Mouse (Mus musculus): Measurements from ENCODE around the gene Tifa. TPM values are rescaled to one million over a fixed set of nuclear protein-coding genes. Genes with fewer than 3 reads are reported as not detected.

Gene Tifa
- total RNA-seq, 1 experiment: not detected

DNA sequence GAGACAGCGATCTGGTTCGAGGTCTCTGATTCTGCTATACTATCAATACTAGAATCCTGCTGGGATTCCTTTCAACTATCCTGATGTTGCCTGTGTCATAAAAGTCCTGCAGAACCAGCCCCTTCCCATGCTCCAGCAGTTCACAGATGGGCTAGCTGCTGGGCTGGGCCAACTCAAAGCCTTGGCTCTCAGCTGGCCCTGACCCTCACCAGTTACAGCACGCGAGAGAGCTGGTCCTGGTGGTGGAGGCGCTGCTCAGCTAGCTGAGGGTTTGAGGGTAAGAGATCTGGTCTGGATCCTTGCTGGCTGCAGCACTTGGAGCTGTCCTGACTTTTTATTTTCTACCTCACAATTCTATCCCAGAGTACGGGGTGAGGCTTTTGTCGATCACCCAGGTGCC lies 36.9 kb downstream of the Tifa start:
- peaks cover 3% of the 10 kb centered on the region; the same call in 1 of the 2 replicates for H3K36me3 ChIP-seq (ENCODE audit: control insufficient read depth, insufficient read depth, low read length, poor library complexity, severe bottlenecking)
- no peak overlapping the region for H3K9ac ChIP-seq (ENCODE audit: insufficient read depth, low read depth, low read length, poor library complexity, severe bottlenecking)
- no peak overlapping the region for H3K4me3 ChIP-seq (ENCODE audit: insufficient read depth in 1 of 2, low read depth in 1 of 2, low read length in 2 of 2, poor library complexity in 1 of 2, severe bottlenecking in 1 of 2)
- H3K27ac ChIP-seq (ENCODE audit: insufficient read depth, low read depth, low read length, poor library complexity, severe bottlenecking): no peak overlapping the region
- in situ Hi-C loops (cut with MboI; ENCODE audit: low sequenced_read_pairs in 2 of 2, unreplicated experiment in 2 of 2): no loop called here
- DNase-seq (ENCODE audit: low read depth, low spot score): no peak
- TF ChIP-seq MAFK (IDR thresholded peaks at IDR 0.05; ENCODE audit: insufficient read depth, low read depth, low read length) (no peak), ZC3H11A (IDR thresholded peaks at IDR 0.05; ENCODE audit: borderline replicate concordance, low read depth, low read length) (no peak), ZNF384 (IDR thresholded peaks at IDR 0.05; ENCODE audit: low read depth, low read length) (no peak), CHD2 (IDR thresholded peaks at IDR 0.05; ENCODE audit: low read depth, low read length) (no peak), HCFC1 (IDR thresholded peaks at IDR 0.05; ENCODE audit: borderline replicate concordance, insufficient read depth, low read length) (no peak)
- no peaks in the 10 kb centered on the region for H3K4me1 ChIP-seq (ENCODE audit: control insufficient read depth in 2 of 2, insufficient read depth in 2 of 2, low read length in 2 of 2, poor library complexity in 1 of 2)
- H3K9me3 ChIP-seq (ENCODE audit: control insufficient read depth, insufficient read depth, low read depth, low read length): no peaks in the 10 kb centered on the region

DNA sequence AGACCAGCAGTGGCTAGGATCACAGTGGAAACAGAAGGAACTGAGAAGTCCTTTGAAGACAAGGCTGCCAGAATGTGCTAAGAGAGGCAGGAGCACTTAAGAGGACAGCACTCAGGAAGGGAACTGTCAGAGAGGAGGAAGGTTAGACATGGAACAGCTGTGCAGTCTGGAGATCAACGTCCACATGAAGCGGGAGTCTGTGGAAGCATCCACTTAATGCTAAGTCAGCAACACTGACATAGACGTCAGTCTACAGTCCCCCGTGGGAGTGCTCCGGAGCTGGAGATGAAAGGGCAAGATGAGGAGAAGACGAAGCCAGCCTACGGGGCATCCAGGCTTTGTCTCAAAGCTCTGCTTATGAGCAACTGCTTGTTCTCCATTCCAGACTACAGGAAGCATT lies 37.5 kb downstream of the Tifa start:
- no peak overlapping the region for H3K9ac ChIP-seq (ENCODE audit: insufficient read depth, low read depth, low read length, poor library complexity, severe bottlenecking)

DNA sequence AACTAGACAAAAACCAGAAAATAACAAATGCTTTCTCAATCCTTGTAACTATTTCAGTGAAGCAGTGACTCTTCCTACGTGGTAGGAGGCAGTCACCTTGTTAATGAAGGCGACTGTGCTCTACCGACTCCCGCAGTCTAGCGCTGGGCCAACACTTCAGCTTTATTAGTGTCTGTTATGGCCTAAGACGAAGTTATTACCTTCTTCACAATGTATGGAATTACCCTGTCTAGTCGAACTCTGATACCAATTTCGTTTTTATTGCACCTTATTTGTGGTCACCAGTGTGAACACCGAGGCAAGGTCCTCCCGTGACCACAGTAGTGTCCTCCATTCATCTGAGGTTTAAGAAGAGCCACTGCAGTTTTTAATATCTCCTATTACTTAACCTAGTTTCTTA lies 40.6 kb downstream of the Tifa start:
- H3K27ac ChIP-seq (ENCODE audit: insufficient read depth, low read depth, low read length, poor library complexity, severe bottlenecking): no peak overlapping the region
- no peak for DNase-seq (ENCODE audit: low read depth, low spot score)
- in situ Hi-C loops (cut with MboI; ENCODE audit: low sequenced_read_pairs in 2 of 2, unreplicated experiment in 2 of 2): no loop called here
- no peak overlapping the region for H3K4me3 ChIP-seq (ENCODE audit: insufficient read depth in 1 of 2, low read depth in 1 of 2, low read length in 2 of 2, poor library complexity in 1 of 2, severe bottlenecking in 1 of 2)
- H3K36me3 ChIP-seq (ENCODE audit: control insufficient read depth, insufficient read depth, low read length, poor library complexity, severe bottlenecking): no peaks in the 10 kb centered on the region; the same call in 1 of the 2 replicates
- no peaks in the 10 kb centered on the region for H3K9me3 ChIP-seq (ENCODE audit: control insufficient read depth, insufficient read depth, low read depth, low read length)
- no peaks in the 10 kb centered on the region for H3K4me1 ChIP-seq (ENCODE audit: control insufficient read depth in 2 of 2, insufficient read depth in 2 of 2, low read length in 2 of 2, poor library complexity in 1 of 2)
- TF ChIP-seq ZC3H11A (IDR thresholded peaks at IDR 0.05; ENCODE audit: borderline replicate concordance, low read depth, low read length) (no peak), HCFC1 (IDR thresholded peaks at IDR 0.05; ENCODE audit: borderline replicate concordance, insufficient read depth, low read length) (no peak), MAFK (IDR thresholded peaks at IDR 0.05; ENCODE audit: insufficient read depth, low read depth, low read length) (no peak), CHD2 (IDR thresholded peaks at IDR 0.05; ENCODE audit: low read depth, low read length) (no peak), ZNF384 (IDR thresholded peaks at IDR 0.05; ENCODE audit: low read depth, low read length) (no peak)
- H3K9ac ChIP-seq (ENCODE audit: insufficient read depth, low read depth, low read length, poor library complexity, severe bottlenecking): no peak overlapping the region

More for the DNA sequence above, 37.5 kb downstream of the Tifa start:
- no peaks in the 10 kb centered on the region; the same call in 1 of the 2 replicates for H3K36me3 ChIP-seq (ENCODE audit: control insufficient read depth, insufficient read depth, low read length, poor library complexity, severe bottlenecking)
- in situ Hi-C loops (cut with MboI; ENCODE audit: low sequenced_read_pairs in 2 of 2, unreplicated experiment in 2 of 2): no loop called here
- H3K4me1 ChIP-seq (ENCODE audit: control insufficient read depth in 2 of 2, insufficient read depth in 2 of 2, low read length in 2 of 2, poor library complexity in 1 of 2): no peaks in the 10 kb centered on the region
- TF ChIP-seq MAFK (IDR thresholded peaks at IDR 0.05; ENCODE audit: insufficient read depth, low read depth, low read length) (no peak), CHD2 (IDR thresholded peaks at IDR 0.05; ENCODE audit: low read depth, low read length) (no peak)
- H3K27ac ChIP-seq (ENCODE audit: insufficient read depth, low read depth, low read length, poor library complexity, severe bottlenecking): no peak overlapping the region
- no peak overlapping the region for H3K4me3 ChIP-seq (ENCODE audit: insufficient read depth in 1 of 2, low read depth in 1 of 2, low read length in 2 of 2, poor library complexity in 1 of 2, severe bottlenecking in 1 of 2)
- no peaks in the 10 kb centered on the region for H3K9me3 ChIP-seq (ENCODE audit: control insufficient read depth, insufficient read depth, low read depth, low read length)
- DNase-seq (ENCODE audit: low read depth, low spot score): no peak

DNA sequence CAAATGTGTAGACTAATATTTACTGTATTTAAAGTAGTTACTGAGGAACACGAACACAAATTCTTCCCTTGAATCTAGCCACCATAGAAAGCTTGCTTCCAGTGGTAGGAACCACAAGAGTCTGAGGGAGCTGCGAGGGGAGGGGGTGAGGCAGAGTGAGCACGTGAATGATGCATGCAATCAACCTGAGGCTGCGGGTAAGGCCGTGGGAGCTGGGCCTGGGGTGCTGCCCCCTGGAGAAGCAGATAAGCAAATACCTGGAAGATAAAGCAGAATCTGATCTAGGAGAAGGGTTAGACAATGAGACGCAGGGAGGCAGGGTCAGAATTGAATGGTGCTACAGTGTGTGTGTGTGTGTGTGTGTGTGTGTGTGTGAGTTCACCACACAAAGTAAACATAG lies 41.5 kb downstream of the Tifa start:
- Histone ChIP-seq H3K36me3 (ENCODE audit: control insufficient read depth, insufficient read depth, low read length, poor library complexity, severe bottlenecking) (no peaks in the 10 kb centered on the region; the same call in 1 of the 2 replicates), H3K9me3 (ENCODE audit: control insufficient read depth, insufficient read depth, low read depth, low read length) (no peaks in the 10 kb centered on the region), H3K4me1 (ENCODE audit: control insufficient read depth in 2 of 2, insufficient read depth in 2 of 2, low read length in 2 of 2, poor library complexity in 1 of 2) (peaks cover 0 to 2% of the 10 kb centered on the region in 2 experiments; a peak in 1 of 4 replicates), H3K9ac (ENCODE audit: insufficient read depth, low read depth, low read length, poor library complexity, severe bottlenecking) (no peak overlapping the region), H3K4me3 (ENCODE audit: insufficient read depth in 1 of 2, low read depth in 1 of 2, low read length in 2 of 2, poor library complexity in 1 of 2, severe bottlenecking in 1 of 2) (no peak overlapping the region), H3K27ac (ENCODE audit: insufficient read depth, low read depth, low read length, poor library complexity, severe bottlenecking) (no peak overlapping the region)
- TF ChIP-seq ZC3H11A (IDR thresholded peaks at IDR 0.05; ENCODE audit: borderline replicate concordance, low read depth, low read length) (no peak), MAFK (IDR thresholded peaks at IDR 0.05; ENCODE audit: insufficient read depth, low read depth, low read length) (no peak), CHD2 (IDR thresholded peaks at IDR 0.05; ENCODE audit: low read depth, low read length) (no peak), ZNF384 (IDR thresholded peaks at IDR 0.05; ENCODE audit: low read depth, low read length) (no peak), HCFC1 (IDR thresholded peaks at IDR 0.05; ENCODE audit: borderline replicate concordance, insufficient read depth, low read length) (no peak)
- DNase-seq (ENCODE audit: low read depth, low spot score): no peak
- in situ Hi-C loops (cut with MboI; ENCODE audit: low sequenced_read_pairs in 2 of 2, unreplicated experiment in 2 of 2): no loop called here

DNA sequence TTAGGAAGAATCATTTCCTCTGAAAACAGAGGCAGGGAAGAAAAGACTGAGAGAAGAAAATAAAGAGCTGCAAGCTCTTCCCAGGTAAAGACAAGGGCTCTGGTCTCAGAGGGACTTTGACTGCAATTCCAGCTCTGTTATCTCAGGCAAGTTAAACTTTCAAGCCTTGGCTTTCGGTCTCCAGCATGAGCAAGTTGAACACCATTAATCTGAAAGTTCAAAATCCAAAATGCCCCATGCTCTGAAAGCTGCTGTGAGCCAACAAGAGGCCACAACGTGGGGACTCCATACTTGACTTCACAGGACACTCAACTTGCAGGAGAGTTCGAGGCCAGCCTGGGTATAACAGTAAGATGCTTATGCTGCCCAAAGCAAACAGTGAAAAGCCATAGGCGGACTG lies 44.4 kb downstream of the Tifa start:
- Histone ChIP-seq H3K9me3 (ENCODE audit: control insufficient read depth, insufficient read depth, low read depth, low read length) (no peaks in the 10 kb centered on the region), H3K9ac (ENCODE audit: insufficient read depth, low read depth, low read length, poor library complexity, severe bottlenecking) (no peak overlapping the region), H3K27ac (ENCODE audit: insufficient read depth, low read depth, low read length, poor library complexity, severe bottlenecking) (no peak overlapping the region), H3K36me3 (ENCODE audit: control insufficient read depth, insufficient read depth, low read length, poor library complexity, severe bottlenecking) (no peaks in the 10 kb centered on the region; the same call in 1 of the 2 replicates), H3K4me3 (ENCODE audit: insufficient read depth in 1 of 2, low read depth in 1 of 2, low read length in 2 of 2, poor library complexity in 1 of 2, severe bottlenecking in 1 of 2) (no peak overlapping the region), H3K4me1 (ENCODE audit: control insufficient read depth in 2 of 2, insufficient read depth in 2 of 2, low read length in 2 of 2, poor library complexity in 1 of 2) (peaks cover 0 to 2% of the 10 kb centered on the region in 2 experiments; a peak in 1 of 4 replicates)
- no peak for DNase-seq (ENCODE audit: low read depth, low spot score)
- TF ChIP-seq ZNF384 (IDR thresholded peaks at IDR 0.05; ENCODE audit: low read depth, low read length) (no peak), ZC3H11A (IDR thresholded peaks at IDR 0.05; ENCODE audit: borderline replicate concordance, low read depth, low read length) (no peak), MAFK (IDR thresholded peaks at IDR 0.05; ENCODE audit: insufficient read depth, low read depth, low read length) (no peak), CHD2 (IDR thresholded peaks at IDR 0.05; ENCODE audit: low read depth, low read length) (no peak), HCFC1 (IDR thresholded peaks at IDR 0.05; ENCODE audit: borderline replicate concordance, insufficient read depth, low read length) (no peak)
- in situ Hi-C loops (cut with MboI; ENCODE audit: low sequenced_read_pairs in 2 of 2, unreplicated experiment in 2 of 2): no loop called here

Data from ES-E14 (cell line).